Mouse (Mus musculus): ENCODE results near the gene Gm20388.

GRCm38 (mm10) chr8:121936391-121936790 is 2025.8 kb downstream of the Gm20388 start:
- TF ChIP-seq CTCF (IDR thresholded peaks at IDR 0.05; ENCODE audit: low read depth) (no peak), EP300 (IDR thresholded peaks at IDR 0.05; ENCODE audit: low read depth) (no peak)

Data from liver, embryonic 14.5 days (tissue).